Mouse (Mus musculus) MEL (cell line): ENCODE results near the gene Rprd1b. TPM values are rescaled to one million over a fixed set of nuclear protein-coding genes. Genes with fewer than 3 reads are reported as not detected.

ENCODE experiments used
- DNase-seq: peaks from one replicate; pipeline ENCODE4 v3.0.0; 2011; ENCODE audit warnings: low read depth, low spot score
- H3K27ac ChIP-seq: 2 replicates; pipeline ENCODE4 v1.5.1; 2012; ENCODE audit warnings: low read depth, mild to moderate bottlenecking, control low read depth, low read length, moderate library complexity; ENCODE audit not compliant: control insufficient read depth
- H3K27me3 ChIP-seq, 2 experiments: fragments of 150-350 bp in 1 of 2; sonication (generic) in 1 of 2; 2 replicates each; pipeline ENCODE4 v1.6.1; 2012; ENCODE audit warnings: low read length in 2 of 2, mild to moderate bottlenecking in 2 of 2, improper control_type of control experiment in 1 of 2, moderate library complexity in 1 of 2; ENCODE audit not compliant: insufficient read depth in 2 of 2, control insufficient read depth in 1 of 2
- H3K36me3 ChIP-seq, 2 experiments: 2 replicates each; pipeline ENCODE4 v1.6.1; 2012 to 2014; ENCODE audit warnings: low read length in 2 of 2, improper control_type of control experiment in 1 of 2, inconsistent platforms in 1 of 2, mild to moderate bottlenecking in 1 of 2; ENCODE audit not compliant: insufficient read depth in 2 of 2, control insufficient read depth in 1 of 2
- H3K4me1 ChIP-seq, 2 experiments: fragments of 150-350 bp in 1 of 2; sonication (generic) in 1 of 2; 2 replicates each; pipeline ENCODE4 v1.6.1; 2012; ENCODE audit warnings: low read length in 2 of 2, improper control_type of control experiment in 1 of 2, mild to moderate bottlenecking in 1 of 2; ENCODE audit not compliant: insufficient read depth in 2 of 2, control insufficient read depth in 1 of 2
- H3K4me3 ChIP-seq, 2 experiments: fragments of 150-350 bp in 1 of 2; sonication (generic) in 1 of 2; 2 replicates each; pipeline ENCODE4 v1.5.1; 2012; ENCODE audit warnings: low read depth in 2 of 2, low read length in 2 of 2, mild to moderate bottlenecking in 2 of 2, moderate library complexity in 2 of 2, control low read depth in 1 of 2, improper control_type of control experiment in 1 of 2; ENCODE audit not compliant: control insufficient read depth in 1 of 2, insufficient read depth in 1 of 2
- H3K79me2 ChIP-seq: 2 replicates; pipeline ENCODE4 v1.6.1; 2012; ENCODE audit warnings: mild to moderate bottlenecking, low read length, moderate library complexity; ENCODE audit not compliant: control insufficient read depth, poor library complexity, insufficient read depth
- H3K9ac ChIP-seq: 2 replicates; pipeline ENCODE4 v1.6.1; 2012; ENCODE audit warnings: low read depth, mild to moderate bottlenecking, control low read depth, low read length, moderate library complexity; ENCODE audit not compliant: control insufficient read depth, poor library complexity, severe bottlenecking
- H3K9me3 ChIP-seq: fragments of 150-350 bp; sonication (generic); replicated peaks from 2 replicates; pipeline ENCODE4 v1.6.1; 2012; ENCODE audit warnings: mild to moderate bottlenecking, low read length, improper control_type of control experiment, moderate library complexity; ENCODE audit not compliant: insufficient read depth
- CHD1 ChIP-seq: IDR thresholded peaks from 2 replicates; pipeline ENCODE4 v1.6.1; 2012; ENCODE audit warnings: low read depth, mild to moderate bottlenecking, inconsistent platforms, low read length, improper control_type of control experiment
- ELF1 ChIP-seq: IDR thresholded peaks from 2 replicates; pipeline ENCODE4 v1.6.1; 2014; ENCODE audit warnings: low read depth, mild to moderate bottlenecking, inconsistent platforms, low read length, improper control_type of control experiment, moderate library complexity
- EP300 ChIP-seq, 2 experiments: IDR thresholded peaks; 2 replicates each; pipeline ENCODE4 v1.6.1; 2011; ENCODE audit warnings: improper control_type of control experiment in 2 of 2, low read length in 2 of 2, low read depth in 1 of 2, mild to moderate bottlenecking in 1 of 2
- GABPA ChIP-seq: IDR thresholded peaks from 2 replicates; pipeline ENCODE4 v1.6.1; 2012; ENCODE audit warnings: low read depth, mild to moderate bottlenecking, inconsistent platforms, low read length, improper control_type of control experiment, moderate library complexity
- GATA1 ChIP-seq: IDR thresholded peaks from 2 replicates; pipeline ENCODE4 v1.6.1; 2011; ENCODE audit warnings: low read depth, low read length, improper control_type of control experiment
- HCFC1 ChIP-seq: IDR thresholded peaks from 2 replicates; pipeline ENCODE4 v1.6.1; 2012; ENCODE audit warnings: low read depth, mild to moderate bottlenecking, inconsistent platforms, low read length, improper control_type of control experiment, moderate library complexity
- JUND ChIP-seq: IDR thresholded peaks from 2 replicates; pipeline ENCODE4 v1.6.1; 2011; ENCODE audit warnings: low read depth, mild to moderate bottlenecking, improper control_type of control experiment, low read length
- MAFK ChIP-seq: IDR thresholded peaks from 2 replicates; pipeline ENCODE4 v1.6.1; 2011; ENCODE audit warnings: low read depth, mild to moderate bottlenecking, low read length, improper control_type of control experiment, borderline replicate concordance
- MAZ ChIP-seq: IDR thresholded peaks from 2 replicates; pipeline ENCODE4 v1.6.1; 2012; ENCODE audit warnings: low read depth, mild to moderate bottlenecking, inconsistent platforms, low read length, improper control_type of control experiment
- MYB ChIP-seq: IDR thresholded peaks from 2 replicates; pipeline ENCODE4 v1.6.1; 2011; ENCODE audit warnings: mild to moderate bottlenecking, low read depth, low read length, improper control_type of control experiment
- MYC ChIP-seq: IDR thresholded peaks from 2 replicates; pipeline ENCODE4 v1.6.1; 2011; ENCODE audit warnings: low read depth, mild to moderate bottlenecking, low read length, improper control_type of control experiment, moderate library complexity
- POLR2A ChIP-seq, 2 experiments: IDR thresholded peaks; 2 replicates each; pipeline ENCODE4 v1.6.1; 2011 to 2012; ENCODE audit warnings: low read length in 2 of 2, mild to moderate bottlenecking in 2 of 2, control low read depth in 1 of 2, improper control_type of control experiment in 1 of 2, low read depth in 1 of 2, moderate library complexity in 1 of 2; ENCODE audit not compliant: control insufficient read depth in 1 of 2, insufficient read depth in 1 of 2, poor library complexity in 1 of 2
- POLR2AphosphoS2 ChIP-seq: IDR thresholded peaks from 2 replicates; pipeline ENCODE4 v1.6.1; 2011; ENCODE audit warnings: low read length, improper control_type of control experiment
- RAD21 ChIP-seq: IDR thresholded peaks from 2 replicates; pipeline ENCODE4 v1.6.1; 2011; ENCODE audit warnings: mild to moderate bottlenecking, low read depth, low read length, improper control_type of control experiment
- TAL1 ChIP-seq: IDR thresholded peaks from 2 replicates; pipeline ENCODE4 v1.6.1; 2012; ENCODE audit warnings: mild to moderate bottlenecking, inconsistent platforms, low read length, moderate library complexity, mixed read lengths
- UBTF ChIP-seq: IDR thresholded peaks from 2 replicates; pipeline ENCODE4 v1.6.1; 2012; ENCODE audit warnings: low read depth, mild to moderate bottlenecking, inconsistent platforms, low read length, improper control_type of control experiment, moderate library complexity, borderline replicate concordance; ENCODE audit not compliant: insufficient read depth
- USF1 ChIP-seq: IDR thresholded peaks from 2 replicates; pipeline ENCODE4 v1.6.1; 2014; ENCODE audit warnings: low read depth, mild to moderate bottlenecking, inconsistent platforms, low read length, improper control_type of control experiment, moderate library complexity
- USF2 ChIP-seq, 2 experiments: IDR thresholded peaks; 2 replicates each; pipeline ENCODE4 v1.6.1; 2011 to 2012; ENCODE audit warnings: improper control_type of control experiment in 2 of 2, low read length in 2 of 2, borderline replicate concordance in 1 of 2, inconsistent platforms in 1 of 2, low read depth in 1 of 2, mild to moderate bottlenecking in 1 of 2; ENCODE audit not compliant: insufficient read depth in 1 of 2
- ZKSCAN1 ChIP-seq: IDR thresholded peaks from 2 replicates; pipeline ENCODE4 v1.6.1; 2012; ENCODE audit warnings: low read depth, mild to moderate bottlenecking, inconsistent platforms, low read length, improper control_type of control experiment, moderate library complexity
- ZNF384 ChIP-seq: IDR thresholded peaks from 2 replicates; pipeline ENCODE4 v1.6.1; 2012; ENCODE audit warnings: low read depth, mild to moderate bottlenecking, inconsistent platforms, low read length, improper control_type of control experiment
- polyA plus RNA-seq, 2 experiments: library from polyadenylated mRNA; stranded (reverse) in 1 of 2; unstranded in 1 of 2; fragments of >175 nt in 1 of 2; fragments of >200 nt in 1 of 2; gene quantifications; 2 replicates each; pipeline versions ENCODE4 v1.2.1 to v1.2.4; 2012; ENCODE audit warnings: low replicate concordance in 2 of 2, low read depth in 1 of 2; ENCODE audit not compliant: insufficient read length in 2 of 2, insufficient read depth in 1 of 2, missing spikeins in 1 of 2
- total RNA-seq: library from RNA; depleted of rRNA; stranded (reverse); fragments of 300-350 nt; gene quantifications from 2 replicates; pipeline ENCODE4 v1.2.3, GENCODE M21; 2012

The Rprd1b gene
- total and polyA plus RNA-seq, 3 experiments: 14.2 to 35.1 TPM; not detected in 1

DNA sequence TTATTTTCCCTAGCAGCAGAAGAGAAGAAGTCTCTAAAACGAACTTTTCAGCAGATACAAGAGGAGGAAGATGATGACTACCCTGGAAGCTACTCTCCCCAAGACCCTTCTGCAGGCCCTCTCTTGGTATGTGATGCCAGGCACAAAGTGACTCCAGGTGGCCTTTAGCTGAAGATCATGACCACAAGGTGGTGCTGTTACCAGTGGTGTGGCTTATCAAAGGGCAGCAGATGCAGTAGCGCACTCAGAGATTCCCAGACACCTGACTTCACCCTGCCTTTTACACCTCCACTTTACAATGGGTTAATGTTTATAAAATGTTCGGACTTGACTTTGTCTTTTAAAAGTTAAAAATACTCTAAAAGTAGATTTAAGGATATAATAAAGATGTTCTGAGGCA lies 19.6 kb downstream of the Rprd1b start (continued):
- TF ChIP-seq HCFC1 (no peak), RAD21 (peak; percentile 35), UBTF (no peak), USF2 (IDR thresholded peaks at IDR 0.05; ENCODE audit: borderline replicate concordance in 1 of 2, insufficient read depth in 1 of 2, low read depth in 1 of 2, low read length in 2 of 2) (no peak), MAZ (no peak), EP300 (IDR thresholded peaks at IDR 0.05; ENCODE audit: low read depth in 1 of 2, low read length in 2 of 2) (peak in 1 of 2 experiments; percentile 17; a peak in 1 of 4 replicates), USF1 (no peak), MYB (no peak), ELF1 (no peak), ZKSCAN1 (no peak), JUND (no peak), GABPA (no peak), MAFK (no peak), ZNF384 (no peak), MYC (no peak), POLR2AphosphoS2 (no peak), TAL1 (peak; percentile 41; the same call in 1 of the 2 replicates), POLR2A (IDR thresholded peaks at IDR 0.05; ENCODE audit: control insufficient read depth in 1 of 2, insufficient read depth in 1 of 2, low read depth in 1 of 2, low read length in 2 of 2, poor library complexity in 1 of 2) (no peak)

DNA sequence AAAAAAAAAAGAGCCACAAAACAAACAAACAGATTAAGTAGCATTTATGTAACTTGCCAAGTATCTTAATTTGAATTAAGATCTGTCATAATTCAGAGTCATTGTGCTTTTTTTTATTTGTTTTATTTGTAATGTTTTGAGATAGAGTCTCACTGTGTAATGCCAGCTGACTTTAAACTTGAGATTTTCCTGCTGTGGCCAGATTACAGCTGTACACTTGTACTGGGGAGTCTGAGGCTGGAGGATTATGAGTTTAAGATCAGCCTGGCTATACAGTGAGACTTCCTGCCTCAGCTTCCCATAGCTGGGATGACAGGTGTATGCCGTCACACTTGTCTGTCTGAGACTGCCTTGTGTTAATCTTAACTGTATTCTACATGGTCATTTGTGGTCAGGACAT lies 20.4 kb downstream of the Rprd1b start:
- H3K27me3 ChIP-seq: no peaks in the 10 kb centered on the region
- H3K36me3 ChIP-seq: peaks cover 2 to 37% of the 10 kb centered on the region in 2 experiments; a peak in 3 of 4 replicates
- H3K9ac ChIP-seq: no peak overlapping the region
- DNase-seq: no peak
- no peaks in the 10 kb centered on the region; the same call in 1 of the 2 replicates for H3K79me2 ChIP-seq
- no peaks in the 10 kb centered on the region for H3K4me1 ChIP-seq
- H3K27ac ChIP-seq: no peak overlapping the region
- H3K9me3 ChIP-seq: no peaks in the 10 kb centered on the region
- no peak overlapping the region for H3K4me3 ChIP-seq
- TF ChIP-seq CHD1 (no peak), GATA1 (no peak), RAD21 (no peak)
- TF ChIP-seq, all 39 proteins: peak for 0
